Mouse (Mus musculus) hindbrain, embryonic 10.5 days (tissue): ENCODE data around the gene Ficd. TPM values are rescaled to one million over a fixed set of nuclear protein-coding genes. Genes with fewer than 3 reads are reported as not detected.
"Not testable (repeated sequence)": the region's sequence is repeated elsewhere in the genome, so short reads cannot be mapped to it uniquely, and the experiment has no call there.

Experiments used
- DNase-seq: peaks from one replicate; pipeline ENCODE4 v3.0.0-alpha.2; 2017; ENCODE audit warnings: low spot score
- H3K27ac ChIP-seq: fragments of 300-500 bp; sonication (generic); 2 replicates; pipeline ENCODE4 v1.5.1; 2016; ENCODE audit warnings: mild to moderate bottlenecking, moderate library complexity
- H3K27me3 ChIP-seq: fragments of 300-500 bp; sonication (generic); 2 replicates; pipeline ENCODE4 v1.6.1; 2016; ENCODE audit warnings: mild to moderate bottlenecking; ENCODE audit not compliant: poor library complexity, insufficient read depth, severe bottlenecking
- H3K36me3 ChIP-seq: fragments of 300-500 bp; sonication (generic); 2 replicates; pipeline ENCODE4 v1.6.1; 2016; ENCODE audit warnings: mild to moderate bottlenecking, moderate library complexity
- H3K4me1 ChIP-seq: fragments of 300-500 bp; sonication (generic); replicated peaks from 2 replicates; pipeline ENCODE4 v1.6.1; 2016; ENCODE audit warnings: mild to moderate bottlenecking
- H3K4me3 ChIP-seq: fragments of 300-500 bp; sonication (generic); 2 replicates; pipeline ENCODE4 v1.5.1; 2016; ENCODE audit warnings: mild to moderate bottlenecking, moderate library complexity
- H3K9me3 ChIP-seq: fragments of 300-500 bp; sonication (generic); 2 replicates; pipeline ENCODE4 v1.6.1; 2016; ENCODE audit warnings: mild to moderate bottlenecking, moderate library complexity
- WGBS: fragments of 180-500 bp; shearing (Covaris S2); methylation state at CpG from one replicate; pipeline ENCODE4 v1.1.7; 2016; 5-methylcytosine and 5-hydroxymethylcytosine counted together
- polyA plus RNA-seq: library from polyadenylated mRNA; unstranded; fragments of >200 nt; fragmentation: Nextera tagmentation; extraction: Ambion mirVana; gene quantifications from 2 replicates; pipeline ENCODE4 v1.2.1, GENCODE M21; 2016

Ficd gene
- polyA plus RNA-seq, 1 experiment from 2014 or later = 5.6 TPM

DNA sequence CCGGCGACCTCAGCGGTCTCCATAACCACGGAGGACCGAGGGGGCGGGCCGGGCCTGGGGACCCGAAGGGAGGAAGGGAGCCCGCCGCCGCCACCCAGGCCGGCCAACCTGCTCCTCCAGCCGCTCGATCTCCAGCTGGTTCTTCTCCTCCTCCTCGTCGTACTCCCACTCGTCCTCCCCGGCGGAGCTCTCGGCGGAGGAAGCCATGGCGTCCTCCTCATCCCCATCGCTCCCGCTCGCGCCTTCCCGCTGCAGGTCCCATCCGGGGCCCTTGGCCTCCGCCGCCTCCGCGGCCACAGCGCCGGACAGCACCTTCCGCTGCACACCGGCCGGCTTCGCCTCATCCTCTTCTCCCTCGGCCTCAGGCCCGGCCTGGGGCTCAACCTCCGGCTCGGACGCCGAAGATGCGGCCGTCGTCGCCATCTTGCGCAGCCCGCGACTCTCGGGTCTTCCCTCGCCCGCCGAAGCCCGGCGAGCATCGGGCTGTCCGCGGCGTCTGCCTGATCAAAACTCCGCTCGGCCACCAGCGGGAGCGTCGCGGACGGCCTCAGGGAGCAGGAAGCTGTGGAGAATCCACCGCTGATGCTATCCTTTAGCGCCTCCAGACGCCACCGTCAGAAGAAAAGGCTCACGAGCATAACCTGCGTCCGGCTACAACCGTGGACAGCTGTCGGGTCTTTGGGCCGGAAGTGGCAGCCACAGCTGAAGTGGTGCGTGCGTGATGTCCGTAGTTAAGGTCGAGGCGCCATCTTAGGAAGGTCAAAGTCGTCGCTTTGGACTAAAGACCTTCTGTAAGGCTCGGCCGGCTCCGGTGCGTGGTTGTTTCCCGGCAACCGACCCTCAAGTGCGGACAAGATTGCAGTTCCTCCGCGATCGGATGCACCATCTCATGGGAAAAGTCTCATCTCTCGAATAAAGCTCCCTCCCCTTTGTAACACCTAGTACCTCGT, 35.9 kb downstream of the Ficd start:
- no peaks in the 10 kb centered on the region for H3K9me3 ChIP-seq
- H3K4me3 ChIP-seq = peak overlapping the region; percentile 87
- WGBS = under 1% methylated on average over 96 of the region's 97 CpGs
- peak; percentile 89 for DNase-seq
- no peaks in the 10 kb centered on the region for H3K27me3 ChIP-seq
- H3K27ac ChIP-seq = peak overlapping the region; percentile 99
- H3K4me1 ChIP-seq = peaks cover 29% of the 10 kb centered on the region
- peaks cover 59% of the 10 kb centered on the region for H3K36me3 ChIP-seq

DNA sequence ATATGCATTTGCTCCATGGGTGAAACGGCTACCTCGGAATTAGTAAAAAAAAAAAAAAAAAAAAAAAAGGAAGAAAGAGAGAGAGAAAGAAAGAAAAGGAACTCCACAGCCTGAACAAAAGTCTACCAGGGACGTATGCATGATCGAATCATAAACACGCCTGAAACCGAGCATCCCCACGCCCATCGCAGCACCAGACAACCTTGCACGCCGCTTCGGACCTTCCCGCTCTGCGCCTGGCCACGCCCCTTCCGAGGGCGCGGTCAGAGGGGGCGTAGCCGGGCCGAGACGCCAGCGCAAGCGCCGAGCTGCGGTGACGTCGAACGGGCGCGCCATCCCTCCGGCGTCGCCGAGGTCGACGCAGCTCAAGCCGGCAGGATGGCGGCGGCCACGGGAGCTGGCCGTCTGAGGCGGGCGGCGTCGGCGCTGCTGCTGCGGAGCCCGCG, 36.9 kb downstream of the Ficd start, which contains the start of the genes Sart3 and Iscu:
TSS of gene Sart3 (minus strand) at position 61 of the 446 bp plus-strand sequence.
TSS of gene Iscu (plus strand) at position 299 of the 446 bp plus-strand sequence.
- Histone ChIP-seq H3K4me3 (peak within 1 kb of the TSS; percentile 87), H3K36me3 (peaks cover 59% of the 10 kb centered on the region), H3K27me3 (no peaks in the 10 kb centered on the region), H3K4me1 (peaks cover 29% of the 10 kb centered on the region), H3K27ac (peak within 1 kb of the TSS; percentile 99), H3K9me3 (no peaks in the 10 kb centered on the region)
- DNase-seq = peak; percentile 93
- under 1% methylated on average over 49 of the region's 49 CpGs for WGBS

DNA sequence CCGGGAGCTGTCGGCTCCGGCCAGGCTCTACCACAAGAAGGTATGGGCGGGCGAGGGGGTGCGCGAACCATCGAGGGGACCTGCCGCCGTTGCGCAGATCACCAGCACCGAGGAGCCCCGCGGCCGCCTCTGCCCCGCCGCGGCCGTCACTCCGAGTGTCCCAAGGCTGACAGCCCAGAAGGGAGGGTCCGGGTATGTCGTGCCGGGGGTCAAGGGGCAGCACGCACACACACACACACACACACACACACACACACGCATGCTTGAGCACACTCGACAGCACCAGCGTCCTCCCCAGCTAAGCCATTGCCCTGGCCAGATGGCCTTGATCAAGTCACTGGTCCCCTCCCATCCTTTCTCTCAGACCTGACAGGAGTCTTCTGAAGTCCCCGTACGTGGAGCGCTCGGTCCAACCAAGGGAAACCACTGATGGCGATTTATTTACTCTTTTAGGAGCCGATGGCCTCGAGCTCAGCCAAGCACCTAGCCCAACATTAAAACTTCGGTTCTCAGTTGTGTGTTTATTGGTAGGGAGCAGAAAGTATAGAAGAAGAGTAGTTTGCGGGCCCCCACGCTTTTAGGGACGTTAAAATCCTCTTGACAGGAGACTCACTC, 37.4 kb downstream of the Ficd start:
- DNase-seq = no peak
- Histone ChIP-seq H3K36me3 (peaks cover 58% of the 10 kb centered on the region), H3K27me3 (no peaks in the 10 kb centered on the region), H3K27ac (peak overlapping the region; percentile 99), H3K9me3 (no peaks in the 10 kb centered on the region), H3K4me1 (peaks cover 29% of the 10 kb centered on the region), H3K4me3 (peak overlapping the region; percentile 87)
- WGBS = 3% methylated on average over 31 of the region's 38 CpGs

DNA sequence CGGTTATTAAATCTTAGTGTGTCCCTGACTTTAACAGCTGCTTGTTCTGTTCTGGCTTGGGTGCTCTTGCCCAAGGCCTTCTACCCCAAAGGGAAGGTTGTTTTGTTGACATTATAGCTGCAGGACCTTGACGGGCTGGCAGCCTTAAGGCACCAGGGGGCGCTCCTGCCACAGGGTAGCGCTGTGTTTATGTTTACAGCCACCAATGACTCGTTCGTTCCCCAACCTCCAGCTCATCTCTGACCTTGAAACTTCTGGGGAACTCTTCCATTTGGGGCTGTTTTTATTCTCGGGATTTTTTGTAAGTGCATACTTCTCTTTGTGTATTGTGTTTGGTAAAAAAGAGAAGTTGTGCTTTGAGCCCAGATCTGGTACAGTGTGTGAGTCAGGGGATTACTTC, 38.1 kb downstream of the Ficd start:
- 2% methylated on average over 7 of the region's 7 CpGs for WGBS
- Histone ChIP-seq H3K9me3 (no peaks in the 10 kb centered on the region), H3K36me3 (peaks cover 58% of the 10 kb centered on the region), H3K27me3 (no peaks in the 10 kb centered on the region), H3K27ac (no peak overlapping the region), H3K4me1 (peaks cover 29% of the 10 kb centered on the region), H3K4me3 (peak overlapping the region; percentile 87)
- peak; percentile 86 for DNase-seq

DNA sequence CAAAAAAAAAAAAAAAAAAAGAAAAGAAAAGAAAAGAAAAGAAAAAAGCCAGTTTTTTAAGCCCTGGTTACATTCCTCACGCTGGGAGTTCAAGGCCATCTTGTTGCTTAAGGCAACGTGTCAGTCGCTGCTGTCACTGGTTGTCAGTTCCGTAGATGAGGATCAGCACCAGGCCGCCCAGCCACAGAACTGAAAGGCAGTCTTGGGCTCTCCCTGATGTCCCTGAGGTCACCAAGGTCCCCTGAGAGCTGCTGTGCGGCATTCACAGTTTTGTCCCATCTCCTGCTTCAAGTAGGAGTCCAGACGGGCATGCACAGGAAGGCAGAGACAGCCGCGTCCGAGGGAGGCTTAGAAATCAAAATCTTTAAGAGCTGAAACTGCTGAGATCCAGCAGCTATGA, 40.0 kb downstream of the Ficd start:
- no peaks in the 10 kb centered on the region for H3K27me3 ChIP-seq
- DNase-seq = no peak
- H3K4me3 ChIP-seq = no peak overlapping the region
- peaks cover 50% of the 10 kb centered on the region for H3K36me3 ChIP-seq
- peaks cover 5% of the 10 kb centered on the region; the same call in 1 of the 2 replicates for H3K9me3 ChIP-seq
- H3K4me1 ChIP-seq = peaks cover 15% of the 10 kb centered on the region
- WGBS = 94% methylated on average over 10 of the region's 10 CpGs
- H3K27ac ChIP-seq = no peak overlapping the region

DNA sequence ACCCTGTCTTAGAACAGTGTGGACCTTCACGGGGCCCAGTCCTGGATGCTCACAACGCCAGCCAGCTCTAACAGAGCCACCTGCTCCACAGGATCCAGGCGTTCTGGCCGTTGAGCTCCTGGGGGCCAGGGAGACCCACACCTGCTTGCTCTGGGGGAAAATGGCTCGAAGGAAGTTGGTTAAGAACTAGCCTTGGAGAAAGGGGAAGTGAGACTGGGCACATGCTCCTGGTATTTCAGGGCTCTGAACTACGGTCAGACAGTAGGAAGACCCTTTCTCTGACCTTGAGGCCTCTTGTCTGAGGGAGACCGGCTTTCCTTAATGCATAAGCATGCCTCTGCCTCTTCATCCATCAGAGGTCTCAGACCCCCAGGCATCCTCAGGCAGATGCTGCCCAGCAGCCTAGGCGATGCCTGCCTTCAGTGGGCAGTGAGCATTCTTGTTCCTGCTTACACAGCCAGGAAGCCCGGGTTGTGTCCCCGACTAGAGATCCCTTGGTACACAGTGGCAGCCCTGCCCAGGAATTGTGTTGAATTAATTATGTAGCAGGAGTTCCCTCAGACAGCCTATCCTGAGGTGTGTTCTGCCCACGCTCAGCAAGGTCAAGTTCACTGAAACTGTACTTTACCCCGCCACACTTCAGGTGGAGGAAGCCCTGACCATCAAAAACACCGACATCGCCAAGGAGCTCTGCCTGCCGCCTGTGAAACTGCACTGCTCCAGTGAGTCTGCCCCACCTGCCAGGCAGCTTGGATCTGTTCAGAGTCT, 40.7 kb downstream of the Ficd start:
- peaks cover 50% of the 10 kb centered on the region for H3K36me3 ChIP-seq
- peaks cover 13% of the 10 kb centered on the region for H3K4me1 ChIP-seq
- no peak for DNase-seq
- H3K27ac ChIP-seq = no peak overlapping the region
- H3K4me3 ChIP-seq = no peak overlapping the region
- H3K9me3 ChIP-seq = peaks cover 5% of the 10 kb centered on the region; the same call in 1 of the 2 replicates
- H3K27me3 ChIP-seq = no peaks in the 10 kb centered on the region
- WGBS = 92% methylated on average over 15 of the region's 15 CpGs

DNA sequence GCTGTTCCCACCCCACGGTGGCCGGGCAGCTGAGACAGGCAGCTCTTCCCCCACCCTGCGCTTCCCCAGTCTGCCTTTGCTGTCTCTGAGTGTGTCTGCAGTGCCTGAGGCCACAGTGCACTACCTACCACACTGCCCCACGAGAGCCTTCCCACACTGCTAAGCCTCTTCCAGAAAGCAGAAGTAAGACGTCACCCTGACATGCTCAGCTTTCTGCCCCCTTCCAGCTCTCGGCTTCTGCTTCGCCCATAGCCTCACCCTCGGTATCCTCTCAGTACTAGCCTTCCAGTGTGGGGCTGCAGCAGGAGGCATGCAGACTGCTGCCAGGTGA, 41.3 kb downstream of the Ficd start:
- H3K27ac ChIP-seq = no peak overlapping the region
- H3K4me1 ChIP-seq = peaks cover 11% of the 10 kb centered on the region
- 92% methylated on average over 8 of the region's 8 CpGs for WGBS
- no peak overlapping the region for H3K4me3 ChIP-seq
- peaks cover 5% of the 10 kb centered on the region; the same call in 1 of the 2 replicates for H3K9me3 ChIP-seq
- no peaks in the 10 kb centered on the region for H3K27me3 ChIP-seq
- no peak for DNase-seq
- peaks cover 50% of the 10 kb centered on the region for H3K36me3 ChIP-seq

DNA sequence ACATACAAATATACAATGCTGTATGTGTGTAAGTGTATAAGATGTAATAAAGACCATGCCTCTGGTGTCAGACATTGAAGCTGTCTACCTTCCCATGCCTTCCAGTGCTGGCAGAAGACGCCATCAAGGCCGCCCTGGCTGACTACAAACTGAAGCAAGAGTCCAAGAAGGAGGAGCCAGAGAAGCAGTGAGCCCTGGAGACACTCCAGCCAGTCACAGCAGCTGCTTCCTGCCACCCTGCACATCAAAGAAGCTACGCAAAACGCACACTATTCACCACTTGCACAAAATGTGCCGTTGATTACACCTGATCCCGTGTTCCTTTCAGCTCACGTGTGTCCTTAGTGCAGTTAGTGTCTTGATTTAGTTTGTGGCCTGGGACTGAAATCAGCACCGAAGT, 42.1 kb downstream of the Ficd start:
- DNase-seq = not testable (repeated sequence)

DNA sequence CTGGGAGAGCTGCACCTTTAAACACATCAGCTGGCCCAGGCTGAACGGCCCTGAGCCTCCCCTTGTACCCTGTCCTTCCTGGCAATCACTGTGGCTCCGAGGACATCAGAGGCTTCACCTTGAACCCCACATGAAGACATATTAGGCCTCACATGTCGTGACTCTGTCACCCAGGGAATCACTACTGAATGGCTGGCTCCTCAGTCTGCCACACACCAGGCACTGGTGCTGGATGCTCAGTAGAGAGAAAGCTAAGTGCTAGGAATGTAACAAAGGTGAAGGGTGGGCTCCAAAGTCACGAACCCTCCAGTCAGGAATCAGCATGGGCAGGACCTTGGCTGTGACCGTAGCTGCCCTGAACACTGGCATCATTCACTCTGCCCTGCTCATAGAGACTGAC, 44.0 kb downstream of the Ficd start:
- peaks cover 13% of the 10 kb centered on the region; the same call in 1 of the 2 replicates for H3K27me3 ChIP-seq
- WGBS = 78% methylated on average over 5 of the region's 5 CpGs
- no peak for DNase-seq

More for the DNA sequence above, 42.1 kb downstream of the Ficd start:
- not testable (repeated sequence) for H3K27ac ChIP-seq, H3K4me3 ChIP-seq, H3K27me3 ChIP-seq, H3K9me3 ChIP-seq
- 91% methylated on average over 8 of the region's 8 CpGs for WGBS
- Histone ChIP-seq H3K4me1 (peaks cover 13% of the 10 kb centered on the region), H3K36me3 (peaks cover 50% of the 10 kb centered on the region)

DNA sequence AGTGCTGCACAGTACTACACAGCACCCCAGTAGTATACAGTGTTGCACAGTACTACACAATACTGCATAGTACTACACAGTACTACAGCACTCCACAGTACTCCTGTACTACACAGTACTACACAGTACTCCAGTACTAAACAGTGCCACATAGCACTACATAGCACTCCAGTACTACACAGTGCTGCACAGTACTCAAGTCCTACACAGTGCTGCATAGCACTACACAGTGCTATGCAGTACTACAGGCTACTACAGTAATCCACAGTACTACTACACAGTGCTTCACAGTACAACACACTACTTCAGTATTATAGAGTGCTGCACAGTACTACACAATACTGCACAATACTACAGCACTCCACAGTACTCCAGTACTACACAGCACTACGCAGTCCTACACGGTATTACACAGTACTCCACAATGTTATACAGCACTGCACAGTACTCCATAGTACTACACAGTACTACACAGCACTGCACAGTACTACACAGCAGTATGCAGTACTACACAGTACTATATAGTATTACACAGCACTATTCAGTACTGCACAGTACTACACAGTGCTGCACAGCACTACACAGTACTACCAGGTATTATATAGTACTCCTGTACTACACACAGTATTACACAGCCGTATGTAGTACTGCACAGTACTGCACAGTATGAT, 44.6 kb downstream of the Ficd start:
- H3K27me3 ChIP-seq = peaks cover 13% of the 10 kb centered on the region; the same call in 1 of the 2 replicates
- no peak overlapping the region for H3K27ac ChIP-seq
- peaks cover 14% of the 10 kb centered on the region for H3K4me1 ChIP-seq
- peaks cover 5% of the 10 kb centered on the region; the same call in 1 of the 2 replicates for H3K9me3 ChIP-seq
- no peak for DNase-seq
- no peak overlapping the region for H3K4me3 ChIP-seq
- 97% methylated on average over 3 of the region's 3 CpGs for WGBS
- peaks cover 37% of the 10 kb centered on the region for H3K36me3 ChIP-seq

More for the DNA sequence above, 44.0 kb downstream of the Ficd start:
- H3K4me1 ChIP-seq = peaks cover 14% of the 10 kb centered on the region
- peaks cover 5% of the 10 kb centered on the region; the same call in 1 of the 2 replicates for H3K9me3 ChIP-seq
- no peak overlapping the region for H3K4me3 ChIP-seq
- H3K27ac ChIP-seq = no peak overlapping the region
- peaks cover 44% of the 10 kb centered on the region for H3K36me3 ChIP-seq

DNA sequence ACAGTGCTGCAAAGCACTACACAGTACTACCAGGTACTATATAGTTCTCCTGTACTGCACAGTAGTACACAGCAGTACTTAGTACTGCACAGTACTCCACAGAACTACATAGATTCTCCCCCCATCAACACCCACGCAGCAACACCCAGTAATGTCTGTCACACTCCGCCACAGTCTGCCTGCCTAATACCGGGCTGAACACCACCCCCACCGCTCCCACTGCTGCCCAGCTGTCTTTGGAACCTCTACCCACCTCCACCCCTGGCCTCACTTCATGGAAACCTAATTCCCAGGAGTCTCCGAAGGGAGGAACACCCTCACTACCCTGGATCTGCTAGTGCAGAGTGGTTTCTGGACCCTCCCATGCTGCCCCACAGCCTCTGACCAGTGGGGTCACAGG, 45.2 kb downstream of the Ficd start:
- Histone ChIP-seq H3K36me3 (peaks cover 32% of the 10 kb centered on the region), H3K4me3 (no peak overlapping the region), H3K27me3 (peaks cover 13% of the 10 kb centered on the region; the same call in 1 of the 2 replicates), H3K9me3 (peaks cover 5% of the 10 kb centered on the region; the same call in 1 of the 2 replicates), H3K4me1 (peaks cover 14% of the 10 kb centered on the region), H3K27ac (no peak overlapping the region)
- WGBS = 87% methylated on average over 5 of the region's 5 CpGs
- DNase-seq = no peak

DNA sequence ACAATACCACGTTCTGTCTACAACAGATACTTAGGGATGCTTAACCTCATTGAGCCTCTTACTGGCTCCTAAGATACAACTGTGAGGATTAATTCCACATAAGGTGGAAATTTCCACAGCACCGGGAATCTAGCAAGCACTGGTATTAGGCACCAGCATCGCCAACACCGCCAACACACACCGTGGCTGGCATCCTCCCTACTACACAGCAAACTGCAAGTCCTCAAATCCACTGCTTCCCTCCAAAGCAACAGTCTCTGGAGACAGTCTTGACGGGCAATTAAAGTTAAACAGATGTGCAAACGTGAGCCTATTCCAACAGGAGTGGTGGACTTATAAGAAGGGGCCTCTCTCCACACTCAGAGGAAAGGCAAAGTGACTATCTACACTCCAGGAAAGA, 45.7 kb downstream of the Ficd start:
- Histone ChIP-seq H3K27ac (no peak overlapping the region), H3K27me3 (peaks cover 13% of the 10 kb centered on the region; the same call in 1 of the 2 replicates), H3K4me3 (no peak overlapping the region), H3K36me3 (peaks cover 27% of the 10 kb centered on the region), H3K9me3 (peaks cover 5% of the 10 kb centered on the region; the same call in 1 of the 2 replicates), H3K4me1 (peaks cover 14% of the 10 kb centered on the region)
- 84% methylated on average over 7 of the region's 7 CpGs for WGBS
- DNase-seq = no peak
